Mouse (Mus musculus) forebrain, postnatal 0 days (tissue): Measurements from ENCODE around the gene Dnajc9. TPM values are rescaled to one million over a fixed set of nuclear protein-coding genes. Genes with fewer than 3 reads are reported as not detected.

Source experiments
- ATAC-seq: fragments of 200-750 bp; cut with Nextera tagmentation; 2 replicates; pipeline ENCODE4 v1.8.0; 2017; ENCODE audit warnings: mild to moderate bottlenecking, moderate library complexity
- DNase-seq: peaks from one replicate; pipeline ENCODE4 v3.0.0-alpha.2; 2015
- H3K27ac ChIP-seq: fragments of 300-500 bp; sonication (generic); 2 replicates; pipeline ENCODE4 v1.5.1; 2014; ENCODE audit warnings: low read depth, mild to moderate bottlenecking, antibody characterized with exemption, low read length, moderate library complexity, mixed read lengths
- H3K27me3 ChIP-seq: fragments of 300-500 bp; sonication (generic); 2 replicates; pipeline ENCODE4 v1.6.1; 2014; ENCODE audit warnings: mild to moderate bottlenecking, low read length, mixed read lengths; ENCODE audit not compliant: insufficient read depth
- H3K36me3 ChIP-seq: fragments of 300-500 bp; sonication (generic); 2 replicates; pipeline ENCODE4 v1.6.1; 2014; ENCODE audit warnings: mild to moderate bottlenecking, moderate library complexity; ENCODE audit not compliant: insufficient read depth
- H3K4me1 ChIP-seq: fragments of 300-500 bp; sonication (generic); 2 replicates; pipeline ENCODE4 v1.6.1; 2014; ENCODE audit warnings: antibody characterized with exemption; ENCODE audit not compliant: insufficient read depth
- H3K4me2 ChIP-seq: fragments of 300-500 bp; sonication (generic); 2 replicates; pipeline ENCODE4 v1.6.1; 2014; ENCODE audit warnings: low read depth, mild to moderate bottlenecking, moderate library complexity
- H3K4me3 ChIP-seq: fragments of 300-500 bp; sonication (generic); 2 replicates; pipeline ENCODE4 v1.5.1; 2014; ENCODE audit warnings: low read depth, low read length, mixed read lengths
- H3K9ac ChIP-seq: fragments of 300-500 bp; sonication (generic); 2 replicates; pipeline ENCODE4 v1.6.1; 2014; ENCODE audit warnings: mild to moderate bottlenecking
- H3K9me3 ChIP-seq: fragments of 300-500 bp; sonication (generic); 2 replicates; pipeline ENCODE4 v1.6.1; 2016; ENCODE audit warnings: low read length
- CTCF ChIP-seq: sonication (generic); IDR thresholded peaks from 2 replicates; pipeline ENCODE4 v1.5.1; 2016; ENCODE audit warnings: antibody characterized with exemption, control low read depth, low read depth
- WGBS: fragments of 180-500 bp; shearing (Covaris S2); extraction: QIAGEN DNeasy Blood & Tissue Kit; methylation state at CpG from one replicate; pipeline ENCODE4 v1.1.7; 2014; 5-methylcytosine and 5-hydroxymethylcytosine counted together
- polyA plus RNA-seq: library from polyadenylated mRNA; unstranded; fragments of >200 nt; fragmentation: Nextera tagmentation; extraction: Ambion mirVana; gene quantifications from 2 replicates; pipeline ENCODE4 v1.2.1, GENCODE M21; 2015
- total RNA-seq: library from RNA; depleted of rRNA; stranded (reverse); fragments of >200 nt; gene quantifications from 2 replicates; pipeline ENCODE4 v1.2.3, GENCODE M21; 2014; rRNA removed

Gene Dnajc9
- total and polyA plus RNA-seq, 2 experiments from 2014 or later = 74.1 to 115 TPM

GRCm38 (mm10) chr14:20363230-20363629 is 25.5 kb downstream of the Dnajc9 start:
- Histone ChIP-seq H3K9ac (no peak overlapping the region), H3K4me2 (no peak overlapping the region), H3K9me3 (no peaks in the 10 kb centered on the region), H3K27me3 (no peaks in the 10 kb centered on the region), H3K4me1 (no peaks in the 10 kb centered on the region), H3K4me3 (no peak overlapping the region), H3K27ac (no peak overlapping the region), H3K36me3 (peaks cover 82% of the 10 kb centered on the region)
- ATAC-seq (no peak), DNase-seq (no peak)
- WGBS = 93% methylated on average over 4 of the region's 4 CpGs
- no peak for TF ChIP-seq CTCF

- peak within 1 kb of the TSS; percentile 90 for H3K27ac ChIP-seq
- under 1% methylated on average over 42 of the region's 42 CpGs for WGBS
- ATAC-seq (peak; percentile 99), DNase-seq (peak; percentile 98)
- no peaks in the 10 kb centered on the region for H3K27me3 ChIP-seq
- peak within 1 kb of the TSS; percentile 74 for H3K4me2 ChIP-seq
- peak; percentile 50 for TF ChIP-seq CTCF
- H3K9ac ChIP-seq = peak within 1 kb of the TSS; percentile 99
- no peaks in the 10 kb centered on the region for H3K9me3 ChIP-seq
- H3K36me3 ChIP-seq = peaks cover 13% of the 10 kb centered on the region
- H3K4me3 ChIP-seq = peak within 1 kb of the TSS; percentile 95
- peaks cover 16% of the 10 kb centered on the region for H3K4me1 ChIP-seq
Observed at GRCm38 (mm10) chr14:20347991-20348541, 40.6 kb downstream of the Dnajc9 start, which contains the start of the genes Ecd and Fam149b. Gene Ecd (minus strand): TSS chr14:20348121. Gene Fam149b (plus strand): TSS chr14:20348162.

GRCm38 (mm10) chr14:20347441-20347990 is 41.2 kb downstream of the Dnajc9 start:
- Histone ChIP-seq H3K4me1 (peaks cover 16% of the 10 kb centered on the region), H3K4me2 (peak overlapping the region; percentile 74), H3K27ac (peak overlapping the region; percentile 90), H3K9ac (peak overlapping the region; percentile 99), H3K27me3 (no peaks in the 10 kb centered on the region), H3K36me3 (peaks cover 13% of the 10 kb centered on the region), H3K9me3 (no peaks in the 10 kb centered on the region), H3K4me3 (peak overlapping the region; percentile 95)
- DNase-seq (no peak), ATAC-seq (peak; percentile 59)
- 3% methylated on average over 15 of the region's 15 CpGs for WGBS
- no peak for TF ChIP-seq CTCF

GRCm38 (mm10) chr14:20345885-20346284 is 42.8 kb downstream of the Dnajc9 start:
- TF ChIP-seq CTCF = no peak
- Histone ChIP-seq H3K4me3 (no peak overlapping the region), H3K9me3 (no peaks in the 10 kb centered on the region), H3K4me1 (peaks cover 16% of the 10 kb centered on the region), H3K27me3 (no peaks in the 10 kb centered on the region), H3K27ac (no peak overlapping the region), H3K9ac (no peak overlapping the region), H3K36me3 (peaks cover 10% of the 10 kb centered on the region), H3K4me2 (no peak overlapping the region)
- 83% methylated on average over 9 of the region's 9 CpGs for WGBS
- DNase-seq = no peak
- ATAC-seq = no peak

GRCm38 (mm10) chr14:20340866-20341265 is 47.8 kb downstream of the Dnajc9 start:
- Histone ChIP-seq H3K4me3 (no peak overlapping the region), H3K9ac (no peak overlapping the region), H3K36me3 (peaks cover 31% of the 10 kb centered on the region), H3K9me3 (no peaks in the 10 kb centered on the region), H3K4me2 (no peak overlapping the region), H3K27me3 (no peaks in the 10 kb centered on the region), H3K4me1 (0 out of 2 replicates have a peak, but pooled peaks cover under 1% of the 10 kb centered on the region), H3K27ac (no peak overlapping the region)
- TF ChIP-seq CTCF = no peak
- ATAC-seq = no peak
- DNase-seq = no peak
- 88% methylated on average over 7 of the region's 7 CpGs for WGBS

GRCm38 (mm10) chr14:20340149-20340548 is 48.6 kb downstream of the Dnajc9 start:
- ATAC-seq = no peak

GRCm38 (mm10) chr14:20339415-20339814 is 49.3 kb downstream of the Dnajc9 start:
- Histone ChIP-seq H3K27me3 (no peaks in the 10 kb centered on the region), H3K4me1 (no peaks in the 10 kb centered on the region), H3K9me3 (no peaks in the 10 kb centered on the region), H3K4me2 (no peak overlapping the region), H3K4me3 (no peak overlapping the region), H3K9ac (no peak overlapping the region), H3K36me3 (peaks cover 43% of the 10 kb centered on the region), H3K27ac (no peak overlapping the region)
- WGBS = 94% methylated on average over 5 of the region's 5 CpGs
- no peak for TF ChIP-seq CTCF
- no peak for DNase-seq
- ATAC-seq = no peak

More at GRCm38 (mm10) chr14:20340149-20340548, 48.6 kb downstream of the Dnajc9 start:
- Histone ChIP-seq H3K4me1 (no peaks in the 10 kb centered on the region), H3K9me3 (no peaks in the 10 kb centered on the region), H3K4me2 (no peak overlapping the region), H3K4me3 (no peak overlapping the region), H3K27me3 (no peaks in the 10 kb centered on the region), H3K27ac (no peak overlapping the region), H3K36me3 (peaks cover 38% of the 10 kb centered on the region), H3K9ac (no peak overlapping the region)
- 87% methylated on average over 8 of the region's 8 CpGs for WGBS
- peak; percentile 5 for DNase-seq
- peak; percentile 54 for TF ChIP-seq CTCF

Other genes with a start within 250 kb of the Dnajc9 start
- 0.76 and 1.0 TPM in 2 replicates for gene Kcnk5, start 207.1 kb downstream of the Dnajc9 start, total RNA-seq
- gene Kcnk5, start 207.1 kb downstream of the Dnajc9 start, polyA plus RNA-seq = 0.63 and 0.71 TPM in 2 replicates
- not detected in 2 replicates for gene Kcnk16, start 119.7 kb downstream of the Dnajc9 start, total RNA-seq
- not detected in 2 replicates for gene Kcnk16, start 119.7 kb downstream of the Dnajc9 start, polyA plus RNA-seq
- gene Nudt13, start 94.2 kb downstream of the Dnajc9 start, total RNA-seq = 23.5 and 26.0 TPM in 2 replicates
- gene Nudt13, start 94.2 kb downstream of the Dnajc9 start, polyA plus RNA-seq = 10.7 and 13.5 TPM in 2 replicates
- 37.7 and 46.8 TPM in 2 replicates for gene Ecd, start 40.8 kb downstream of the Dnajc9 start, total RNA-seq
- 36.4 and 44.0 TPM in 2 replicates for gene Ecd, start 40.8 kb downstream of the Dnajc9 start, polyA plus RNA-seq
- gene Fam149b, start 40.7 kb downstream of the Dnajc9 start, total RNA-seq = 47.8 and 61.4 TPM in 2 replicates
- 18.8 and 26.6 TPM in 2 replicates for gene Fam149b, start 40.7 kb downstream of the Dnajc9 start, polyA plus RNA-seq
- gene Mrps16, start 4.7 kb upstream of the Dnajc9 start, total RNA-seq = 26.2 and 34.7 TPM in 2 replicates
- gene Mrps16, start 4.7 kb upstream of the Dnajc9 start, polyA plus RNA-seq = 59.9 and 79.1 TPM in 2 replicates
- 1.5 and 2.1 TPM in 2 replicates for gene Cfap70, start 63.3 kb upstream of the Dnajc9 start, total RNA-seq
- gene Cfap70, start 63.3 kb upstream of the Dnajc9 start, polyA plus RNA-seq = 0.88 and 1.4 TPM in 2 replicates
- gene Anxa7, start 91.2 kb upstream of the Dnajc9 start, total RNA-seq = 36.7 and 43.0 TPM in 2 replicates
- 20.9 and 21.2 TPM in 2 replicates for gene Anxa7, start 91.2 kb upstream of the Dnajc9 start, polyA plus RNA-seq
- 0.14 and 0.15 TPM in 2 replicates for gene Mss51, start 108.0 kb upstream of the Dnajc9 start, total RNA-seq
- not detected in 2 replicates for gene Mss51, start 108.0 kb upstream of the Dnajc9 start, polyA plus RNA-seq
- 172 and 194 TPM in 2 replicates for gene Ppp3cb, start 157.7 kb upstream of the Dnajc9 start, total RNA-seq
- 83.5 and 103 TPM in 2 replicates for gene Ppp3cb, start 157.7 kb upstream of the Dnajc9 start, polyA plus RNA-seq